ENCODE assay signal across 21 mouse cellular contexts in the genomic region with DNA sequence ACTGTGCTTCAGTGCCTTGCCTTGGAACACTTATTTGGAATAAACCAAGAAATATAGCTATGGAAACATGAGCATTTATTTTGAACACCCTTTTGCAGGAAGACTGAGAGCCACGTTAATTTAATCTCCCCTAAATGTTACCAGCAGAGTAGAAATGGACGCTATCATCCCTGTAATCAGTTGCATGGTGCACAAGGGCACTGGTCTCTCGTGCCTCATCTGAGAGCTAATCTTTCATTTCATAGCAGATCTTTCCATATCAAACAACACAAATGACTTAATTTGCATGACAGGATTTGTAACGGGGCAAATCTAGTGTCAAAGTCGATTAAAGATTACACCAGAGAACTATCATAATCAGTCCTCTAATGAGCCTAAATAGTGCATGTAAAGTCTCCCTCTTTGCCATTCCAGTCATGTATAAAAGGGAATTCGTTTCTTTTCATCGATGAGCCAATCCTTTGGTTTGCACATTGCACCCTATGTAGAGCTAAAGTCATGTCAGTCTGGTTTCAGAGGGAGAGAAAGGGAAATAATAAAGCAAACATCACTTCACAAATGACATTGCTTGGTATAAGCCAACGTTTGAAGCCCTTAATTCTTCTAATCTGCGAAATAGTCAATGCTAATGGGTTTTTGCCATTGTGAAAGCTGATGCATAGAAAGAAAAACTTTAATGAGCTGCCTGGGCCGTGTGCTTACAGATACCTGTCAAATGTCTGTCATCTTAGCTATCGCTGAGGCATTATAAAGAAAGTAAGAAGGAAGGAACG.
DNase-seq lines count a peak whose midpoint lies in the region; ATAC-seq and TF ChIP-seq lines count a peak whose summit lies in the region.
"Had no signal": no experiment of that assay in that cellular context is flagged by ENCODE, and none has a peak within 500 bp of the region (broad histone marks: within the 10 kb centered on the region; RNA-seq: fewer than 3 reads in every experiment).

No protein-coding gene starts in this region.

- no peaks in the 10 kb centered on the region for H3K27me3 ChIP-seq in embryonic facial prominence, embryonic 14.5 days (replicated peaks; ENCODE audit: control insufficient read depth, insufficient read depth, low read length)
- peaks cover 35% of the 10 kb centered on the region for H3K27me3 ChIP-seq in embryonic facial prominence, embryonic 10.5 days (replicated peaks; ENCODE audit: low read depth, poor library complexity, severe bottlenecking)
- H3K27me3 ChIP-seq in forebrain, postnatal 0 days (ENCODE audit: insufficient read depth, low read length): no peaks in the 10 kb centered on the region; the same call in 1 of the 2 replicates
- H3K27me3 ChIP-seq in forebrain, embryonic 12.5 days: peaks cover 71% of the 10 kb centered on the region
- peaks cover 34% of the 10 kb centered on the region for H3K27me3 ChIP-seq in midbrain, embryonic 16.5 days (ENCODE audit: control insufficient read depth, insufficient read depth, low read depth, low read length)
- no peaks in the 10 kb centered on the region for H3K27me3 ChIP-seq in heart, embryonic 11.5 days (ENCODE audit: control insufficient read depth, insufficient read depth, low read length)
- H3K27me3 ChIP-seq: embryonic facial prominence, embryonic 12.5 days had no signal

- H3K36me3 ChIP-seq in embryonic facial prominence, embryonic 14.5 days (ENCODE audit: control insufficient read depth, insufficient read depth, low read length): no peaks in the 10 kb centered on the region
- no peaks in the 10 kb centered on the region for H3K36me3 ChIP-seq in embryonic facial prominence, embryonic 10.5 days (replicated peaks)
- no peaks in the 10 kb centered on the region for H3K36me3 ChIP-seq in forebrain, postnatal 0 days (ENCODE audit: insufficient read depth)
- H3K36me3 ChIP-seq in forebrain, embryonic 12.5 days (replicated peaks): no peaks in the 10 kb centered on the region
- H3K36me3 ChIP-seq in midbrain, embryonic 16.5 days (ENCODE audit: control insufficient read depth, insufficient read depth, low read length): no peaks in the 10 kb centered on the region
- H3K36me3 ChIP-seq in heart, embryonic 11.5 days (ENCODE audit: control insufficient read depth, insufficient read depth, low read length): no peaks in the 10 kb centered on the region
- H3K36me3 ChIP-seq: embryonic facial prominence, embryonic 12.5 days; heart, embryonic 10.5 days; hindbrain, embryonic 12.5 days; hindbrain, embryonic 15.5 days had no signal

- H3K4me2 ChIP-seq in embryonic facial prominence, embryonic 14.5 days (ENCODE audit: low read depth, low read length): no peak overlapping the region
- no peak overlapping the region for H3K4me2 ChIP-seq in forebrain, postnatal 0 days (ENCODE audit: low read depth)
- H3K4me2 ChIP-seq in forebrain, embryonic 12.5 days: no peak overlapping the region
- H3K4me2 ChIP-seq in midbrain, embryonic 16.5 days (ENCODE audit: low read length): no peak overlapping the region
- no peak overlapping the region for H3K4me2 ChIP-seq in heart, embryonic 11.5 days
- H3K4me2 ChIP-seq: embryonic facial prominence, embryonic 12.5 days; hindbrain, embryonic 12.5 days; hindbrain, embryonic 15.5 days had no signal

- peak; percentile 8 for DNase-seq in embryonic facial prominence, embryonic 14.5 days (ENCODE audit: low spot score)
- no peak for DNase-seq in embryonic facial prominence, embryonic 10.5 days (ENCODE audit: low spot score)
- peak; percentile 16 for DNase-seq in forebrain, postnatal 0 days
- peak; percentile 69 for DNase-seq in retina, postnatal 1 day
- no peak for DNase-seq in retina, embryonic 14.5 days (ENCODE audit: low spot score)
- DNase-seq: adrenal gland, adult 8-10 months; adrenal gland, postnatal 25 days; cerebellum, adult 18-20 months; cerebellum, adult 9-10 months; cerebellum, postnatal 14 days; gastrocnemius, postnatal 25 days; heart, adult 18-20 months had no signal

- no peak overlapping the region for H3K4me3 ChIP-seq in embryonic facial prominence, embryonic 14.5 days (ENCODE audit: low read depth, low read length)
- H3K4me3 ChIP-seq in embryonic facial prominence, embryonic 10.5 days: no peak overlapping the region
- no peak overlapping the region for H3K4me3 ChIP-seq in forebrain, postnatal 0 days (ENCODE audit: low read depth, low read length)
- no peak overlapping the region for H3K4me3 ChIP-seq in forebrain, embryonic 12.5 days (replicated peaks)
- no peak overlapping the region for H3K4me3 ChIP-seq in midbrain, embryonic 16.5 days (ENCODE audit: low read depth, low read length)
- no peak overlapping the region for H3K4me3 ChIP-seq in heart, embryonic 11.5 days (ENCODE audit: low read depth, low read length)
- H3K4me3 ChIP-seq: embryonic facial prominence, embryonic 12.5 days; erythroblast, embryonic 14.5 days; heart, embryonic 10.5 days; hindbrain, embryonic 12.5 days; hindbrain, embryonic 15.5 days had no signal

- no peak overlapping the region for H3K27ac ChIP-seq in embryonic facial prominence, embryonic 14.5 days (replicated peaks; ENCODE audit: low read depth, low read length)
- H3K27ac ChIP-seq in embryonic facial prominence, embryonic 10.5 days (replicated peaks): no peak overlapping the region
- no peak overlapping the region for H3K27ac ChIP-seq in forebrain, postnatal 0 days (ENCODE audit: low read depth, low read length)
- H3K27ac ChIP-seq in forebrain, embryonic 12.5 days: no peak overlapping the region
- no peak overlapping the region for H3K27ac ChIP-seq in midbrain, embryonic 16.5 days (ENCODE audit: low read length)
- H3K27ac ChIP-seq in heart, embryonic 11.5 days (ENCODE audit: low read depth, low read length): no peak overlapping the region
- H3K27ac ChIP-seq: embryonic facial prominence, embryonic 12.5 days; heart, embryonic 10.5 days; hindbrain, embryonic 12.5 days; hindbrain, embryonic 15.5 days had no signal

- H3K9ac ChIP-seq in embryonic facial prominence, embryonic 14.5 days (ENCODE audit: low read depth, low read length): no peak overlapping the region
- no peak overlapping the region for H3K9ac ChIP-seq in forebrain, postnatal 0 days
- H3K9ac ChIP-seq in forebrain, embryonic 12.5 days: no peak overlapping the region
- H3K9ac ChIP-seq in midbrain, embryonic 16.5 days (ENCODE audit: low read depth, low read length): no peak overlapping the region
- no peak overlapping the region for H3K9ac ChIP-seq in heart, embryonic 11.5 days (ENCODE audit: low read depth, low read length)
- H3K9ac ChIP-seq: embryonic facial prominence, embryonic 12.5 days; hindbrain, embryonic 12.5 days; hindbrain, embryonic 15.5 days had no signal

- ATAC-seq in embryonic facial prominence, embryonic 14.5 days (ENCODE audit: low read depth): no peak
- peak; percentile 50; the same call in 1 of the 2 replicates for ATAC-seq in forebrain, postnatal 0 days
- no peak for ATAC-seq in forebrain, embryonic 12.5 days (ENCODE audit: low FRiP score)
- peak; percentile 54; the same call in 1 of the 2 replicates for ATAC-seq in midbrain, embryonic 16.5 days
- no peak for ATAC-seq in heart, embryonic 11.5 days (replicated peaks; ENCODE audit: insufficient number of reproducible peaks, low FRiP score, low TSS enrichment)
- ATAC-seq: activated CD4-positive, CD25-positive, alpha-beta regulatory T cell, adult 4 months had no signal

- no peaks in the 10 kb centered on the region for H3K9me3 ChIP-seq in embryonic facial prominence, embryonic 14.5 days (ENCODE audit: control insufficient read depth, low read length)
- no peaks in the 10 kb centered on the region for H3K9me3 ChIP-seq in embryonic facial prominence, embryonic 10.5 days
- H3K9me3 ChIP-seq in forebrain, postnatal 0 days (ENCODE audit: low read length): no peaks in the 10 kb centered on the region
- H3K9me3 ChIP-seq in forebrain, embryonic 12.5 days: no peaks in the 10 kb centered on the region
- H3K9me3 ChIP-seq in midbrain, embryonic 16.5 days (replicated peaks; ENCODE audit: control insufficient read depth, low read length, poor library complexity, severe bottlenecking): no peaks in the 10 kb centered on the region
- H3K9me3 ChIP-seq in heart, embryonic 11.5 days (replicated peaks; ENCODE audit: control insufficient read depth, low read length): no peaks in the 10 kb centered on the region
- H3K9me3 ChIP-seq: embryonic facial prominence, embryonic 12.5 days; heart, embryonic 10.5 days; hindbrain, embryonic 12.5 days; hindbrain, embryonic 15.5 days had no signal

- H3K4me1 ChIP-seq in embryonic facial prominence, embryonic 14.5 days (ENCODE audit: control insufficient read depth, insufficient read depth, low read length): no peaks in the 10 kb centered on the region
- H3K4me1 ChIP-seq in embryonic facial prominence, embryonic 10.5 days: peaks cover 14% of the 10 kb centered on the region
- H3K4me1 ChIP-seq in forebrain, postnatal 0 days (ENCODE audit: insufficient read depth): 0 out of 2 replicates have a peak, but pooled peaks cover 4% of the 10 kb centered on the region
- H3K4me1 ChIP-seq in forebrain, embryonic 12.5 days: peaks cover 45% of the 10 kb centered on the region
- H3K4me1 ChIP-seq in midbrain, embryonic 16.5 days (ENCODE audit: control insufficient read depth, insufficient read depth, low read length): peaks cover 6% of the 10 kb centered on the region
- H3K4me1 ChIP-seq in heart, embryonic 11.5 days (ENCODE audit: control insufficient read depth, insufficient read depth, low read length): no peaks in the 10 kb centered on the region
- H3K4me1 ChIP-seq: embryonic facial prominence, embryonic 12.5 days; heart, embryonic 10.5 days had no signal

- TF ChIP-seq CTCF in forebrain, postnatal 0 days (IDR thresholded peaks at IDR 0.05; ENCODE audit: low read depth): no peak

- WGBS in embryonic facial prominence, embryonic 14.5 days: 72% methylated on average over 12 of the region's 12 CpGs
- 75% methylated on average over 12 of the region's 12 CpGs for WGBS in embryonic facial prominence, embryonic 10.5 days
- WGBS in forebrain, postnatal 0 days: 18% methylated on average over 12 of the region's 12 CpGs
- WGBS in forebrain, embryonic 12.5 days: 17% methylated on average over 12 of the region's 12 CpGs
- WGBS in midbrain, embryonic 16.5 days: 19% methylated on average over 12 of the region's 12 CpGs
- 77% methylated on average over 12 of the region's 12 CpGs for WGBS in heart, embryonic 11.5 days (ENCODE audit: insufficient replicate concordance)

Comparison
In these comparisons a context has a peak if more than half of its experiments do, and no peak if none do; other contexts are left out.
1. ATAC-seq: peak in forebrain, postnatal 0 days (single experiment) and midbrain, embryonic 16.5 days (single experiment); none in embryonic facial prominence, embryonic 14.5 days (single experiment), forebrain, embryonic 12.5 days (single experiment) and heart, embryonic 11.5 days (single experiment).
2. DNase-seq: peak in embryonic facial prominence, embryonic 14.5 days (single experiment), forebrain, postnatal 0 days (single experiment) and retina, postnatal 1 day (single experiment); none in embryonic facial prominence, embryonic 10.5 days (single experiment) and retina, embryonic 14.5 days (single experiment).